ENCODE assay signal across 18 mouse cellular contexts in the genomic region with DNA sequence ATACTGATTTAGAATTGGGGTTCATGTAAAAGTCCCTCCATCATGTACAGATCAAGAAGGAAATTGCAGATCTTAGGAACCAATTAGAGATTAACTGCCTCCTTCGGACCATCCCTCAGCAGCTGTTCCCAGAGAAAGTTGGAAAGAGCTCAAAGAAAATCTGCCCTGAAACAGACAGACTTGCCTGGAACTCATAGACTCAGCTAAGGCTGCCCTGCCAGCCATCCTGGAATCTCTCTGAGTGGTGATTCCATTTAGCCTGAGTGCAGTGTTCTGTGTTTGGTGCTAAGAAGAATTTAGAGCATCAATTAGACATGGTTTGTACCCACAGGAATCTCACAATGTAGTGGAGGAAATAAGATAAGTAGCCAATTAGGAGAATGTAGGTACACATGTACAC.
DNase-seq lines count a peak whose midpoint lies in the region; ATAC-seq lines count a peak whose summit lies in the region.
"Had no signal": no experiment of that assay in that cellular context is flagged by ENCODE, and none has a peak within 500 bp of the region (broad histone marks: within the 10 kb centered on the region; RNA-seq: fewer than 3 reads in every experiment).

No protein-coding gene starts in this region.

- H3K27me3 ChIP-seq in kidney, embryonic 16.5 days (ENCODE audit: insufficient read depth, low read length), result no peaks in the 10 kb centered on the region
- H3K27me3 ChIP-seq in kidney, embryonic 14.5 days (ENCODE audit: control insufficient read depth, insufficient read depth, low read length), result no peaks in the 10 kb centered on the region
- H3K27me3 ChIP-seq in midbrain, embryonic 14.5 days (ENCODE audit: control insufficient read depth, insufficient read depth, low read length), result no peaks in the 10 kb centered on the region
- H3K27me3 ChIP-seq in midbrain, embryonic 13.5 days, result no peaks in the 10 kb centered on the region
- H3K27me3 ChIP-seq in forebrain, embryonic 16.5 days (replicated peaks; ENCODE audit: control insufficient read depth, insufficient read depth, low read length), result no peaks in the 10 kb centered on the region
- H3K27me3 ChIP-seq: liver, embryonic 13.5 days; neural tube, embryonic 15.5 days had no signal

- H3K9me3 ChIP-seq in kidney, embryonic 16.5 days (ENCODE audit: low read length), result no peaks in the 10 kb centered on the region
- H3K9me3 ChIP-seq in kidney, embryonic 14.5 days (ENCODE audit: control insufficient read depth, low read length), result no peaks in the 10 kb centered on the region
- no peaks in the 10 kb centered on the region for H3K9me3 ChIP-seq in midbrain, embryonic 14.5 days (ENCODE audit: control insufficient read depth, low read length)
- no peaks in the 10 kb centered on the region for H3K9me3 ChIP-seq in midbrain, embryonic 13.5 days
- no peaks in the 10 kb centered on the region for H3K9me3 ChIP-seq in forebrain, embryonic 16.5 days (ENCODE audit: control insufficient read depth, low read length)
- H3K9me3 ChIP-seq: embryonic facial prominence, embryonic 13.5 days; liver, embryonic 13.5 days; neural tube, embryonic 15.5 days had no signal

- no peaks in the 10 kb centered on the region for H3K4me1 ChIP-seq in kidney, embryonic 16.5 days (ENCODE audit: insufficient read depth, low read length)
- no peaks in the 10 kb centered on the region for H3K4me1 ChIP-seq in kidney, embryonic 14.5 days (ENCODE audit: control insufficient read depth, insufficient read depth, low read length)
- H3K4me1 ChIP-seq in midbrain, embryonic 14.5 days (ENCODE audit: control insufficient read depth, insufficient read depth, low read length), result no peaks in the 10 kb centered on the region; the same call in 1 of the 2 replicates
- H3K4me1 ChIP-seq in midbrain, embryonic 13.5 days (replicated peaks), result peaks cover 4% of the 10 kb centered on the region; the same call in 1 of the 2 replicates
- H3K4me1 ChIP-seq in forebrain, embryonic 16.5 days (replicated peaks; ENCODE audit: control insufficient read depth, insufficient read depth, low read length), result peaks cover 5% of the 10 kb centered on the region
- H3K4me1 ChIP-seq: liver, embryonic 13.5 days had no signal

- no peaks in the 10 kb centered on the region for H3K36me3 ChIP-seq in kidney, embryonic 16.5 days (ENCODE audit: insufficient read depth, low read length)
- no peaks in the 10 kb centered on the region for H3K36me3 ChIP-seq in kidney, embryonic 14.5 days (ENCODE audit: control insufficient read depth, insufficient read depth, low read length)
- H3K36me3 ChIP-seq in midbrain, embryonic 14.5 days (ENCODE audit: control insufficient read depth, insufficient read depth, low read length), result no peaks in the 10 kb centered on the region
- H3K36me3 ChIP-seq in midbrain, embryonic 13.5 days, result no peaks in the 10 kb centered on the region
- H3K36me3 ChIP-seq in forebrain, embryonic 16.5 days (ENCODE audit: control insufficient read depth, insufficient read depth), result no peaks in the 10 kb centered on the region
- H3K36me3 ChIP-seq: embryonic facial prominence, embryonic 13.5 days; liver, embryonic 13.5 days; neural tube, embryonic 15.5 days had no signal

- peak; percentile 42; the same call in 1 of the 2 replicates for ATAC-seq in kidney, embryonic 16.5 days (ENCODE audit: low FRiP score, low TSS enrichment)
- no peak for ATAC-seq in kidney, embryonic 14.5 days (ENCODE audit: low FRiP score, low TSS enrichment)
- no peak for ATAC-seq in midbrain, embryonic 14.5 days (ENCODE audit: low FRiP score, low TSS enrichment)
- ATAC-seq in midbrain, embryonic 13.5 days, result no peak
- ATAC-seq in forebrain, embryonic 16.5 days, result peak; percentile 77

- DNase-seq in embryo, embryonic 11 days, result peak; percentile 8
- no peak for DNase-seq in embryo, embryonic 10 days (ENCODE audit: low spot score)
- peak; percentile 23 for DNase-seq in midbrain, embryonic 14.5 days
- DNase-seq in heart, postnatal 14 days, result no peak
- DNase-seq: cerebellum, adult 11 months; cerebellum, postnatal 25 days; heart, adult 18-20 months; liver, embryonic 13.5 days; lung, postnatal 10 days; retina, postnatal 1 day; thymus, postnatal 4 days had no signal

- H3K4me3 ChIP-seq in kidney, embryonic 16.5 days (ENCODE audit: low read length), result no peak overlapping the region
- H3K4me3 ChIP-seq in kidney, embryonic 14.5 days (ENCODE audit: low read length), result no peak overlapping the region
- no peak overlapping the region for H3K4me3 ChIP-seq in midbrain, embryonic 14.5 days (replicated peaks; ENCODE audit: low read depth, low read length)
- H3K4me3 ChIP-seq in midbrain, embryonic 13.5 days (replicated peaks), result no peak overlapping the region
- H3K4me3 ChIP-seq in forebrain, embryonic 16.5 days (replicated peaks; ENCODE audit: low read length), result no peak overlapping the region
- H3K4me3 ChIP-seq: embryonic facial prominence, embryonic 13.5 days; liver, embryonic 13.5 days; myocyte; neural tube, embryonic 15.5 days had no signal

- H3K9ac ChIP-seq in kidney, embryonic 16.5 days (replicated peaks; ENCODE audit: low read length), result no peak overlapping the region
- no peak overlapping the region for H3K9ac ChIP-seq in kidney, embryonic 14.5 days (ENCODE audit: low read depth, low read length)
- H3K9ac ChIP-seq in midbrain, embryonic 14.5 days (replicated peaks; ENCODE audit: low read length), result no peak overlapping the region
- H3K9ac ChIP-seq in midbrain, embryonic 13.5 days (replicated peaks), result no peak overlapping the region
- H3K9ac ChIP-seq in forebrain, embryonic 16.5 days (replicated peaks; ENCODE audit: low read depth, low read length), result no peak overlapping the region
- H3K9ac ChIP-seq: embryonic facial prominence, embryonic 13.5 days; liver, embryonic 13.5 days; neural tube, embryonic 15.5 days had no signal

- H3K27ac ChIP-seq in kidney, embryonic 16.5 days (ENCODE audit: low read length), result no peak overlapping the region
- no peak overlapping the region for H3K27ac ChIP-seq in kidney, embryonic 14.5 days (ENCODE audit: low read depth, low read length)
- H3K27ac ChIP-seq in midbrain, embryonic 14.5 days (replicated peaks; ENCODE audit: low read depth, low read length), result no peak overlapping the region
- no peak overlapping the region for H3K27ac ChIP-seq in midbrain, embryonic 13.5 days
- no peak overlapping the region for H3K27ac ChIP-seq in forebrain, embryonic 16.5 days (ENCODE audit: low read length)
- H3K27ac ChIP-seq: embryonic facial prominence, embryonic 13.5 days; liver, embryonic 13.5 days; neural tube, embryonic 15.5 days had no signal

- 61% methylated on average over 1 of the region's 1 CpGs for WGBS in kidney, embryonic 16.5 days
- 52% methylated on average over 1 of the region's 1 CpGs for WGBS in kidney, embryonic 14.5 days
- 57% methylated on average over 1 of the region's 1 CpGs for WGBS in midbrain, embryonic 14.5 days
- 68% methylated on average over 1 of the region's 1 CpGs for whole genome bisulfite sequencing in midbrain, embryonic 13.5 days
- WGBS in forebrain, embryonic 16.5 days, result 24% methylated on average over 1 of the region's 1 CpGs

- H3K4me2 ChIP-seq in kidney, embryonic 16.5 days (replicated peaks; ENCODE audit: low read depth, low read length), result no peak overlapping the region
- no peak overlapping the region for H3K4me2 ChIP-seq in kidney, embryonic 14.5 days (replicated peaks; ENCODE audit: low read depth, low read length)
- no peak overlapping the region for H3K4me2 ChIP-seq in midbrain, embryonic 14.5 days (ENCODE audit: low read length)
- H3K4me2 ChIP-seq in midbrain, embryonic 13.5 days (replicated peaks), result no peak overlapping the region
- no peak overlapping the region for H3K4me2 ChIP-seq in forebrain, embryonic 16.5 days (ENCODE audit: low read length)
- H3K4me2 ChIP-seq: embryonic facial prominence, embryonic 13.5 days; liver, embryonic 13.5 days; neural tube, embryonic 15.5 days had no signal

- intact Hi-C loops in heart, postnatal 14 days (cut with DNase I), result no loop called here

Comparison
In these comparisons a context has a peak if more than half of its experiments do, and no peak if none do; other contexts are left out.
1. DNase-seq: peak in embryo, embryonic 11 days (single experiment) and midbrain, embryonic 14.5 days (single experiment); none in embryo, embryonic 10 days (single experiment) and heart, postnatal 14 days (0 of 2).
2. ATAC-seq: peak in kidney, embryonic 16.5 days (single experiment) and forebrain, embryonic 16.5 days (single experiment); none in kidney, embryonic 14.5 days (single experiment), midbrain, embryonic 14.5 days (single experiment) and midbrain, embryonic 13.5 days (single experiment).